Mouse (Mus musculus) adrenal gland, adult 8-10 months (tissue): ENCODE measurements at regions not wholly inside any gene's neighbourhood (a gene's known extent, or its start where the extent isn't known, plus 50 kb on each side); places are given as distances from the start of the nearest gene placed in this dataset.

ENCODE experiments used
- DNase-seq: peaks from one replicate; pipeline ENCODE4 v3.0.0; 2022

- no peak for DNase-seq
Observed at GRCm38 (mm10) chr12:118784643-118785042, 61.5 kb upstream of the Sp8 start.

DNA sequence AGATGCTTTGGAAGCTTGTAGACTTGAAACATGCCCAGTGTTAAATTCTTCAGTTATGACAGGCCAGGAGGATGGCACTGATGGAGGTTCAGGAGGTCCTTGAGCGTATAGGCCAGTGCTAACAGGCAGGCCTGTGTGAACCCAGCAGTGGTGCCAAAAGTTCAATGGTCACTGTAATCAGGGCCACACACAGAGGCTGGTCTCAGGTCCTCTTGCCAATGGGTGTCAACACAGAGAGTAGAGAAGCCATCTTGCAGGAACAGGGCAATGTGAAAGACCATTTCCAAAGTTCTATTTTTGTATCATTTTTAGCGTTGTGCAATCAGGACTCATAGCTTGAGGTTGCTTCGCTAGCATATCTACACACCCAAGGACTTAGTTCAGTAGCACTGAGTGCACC is 64.2 kb upstream of the Sp8 start:
- DNase-seq, result no peak

GRCm38 (mm10) chr12:118775463-118776064 is 70.6 kb upstream of the Sp8 start:
- DNase-seq, result no peak

DNA sequence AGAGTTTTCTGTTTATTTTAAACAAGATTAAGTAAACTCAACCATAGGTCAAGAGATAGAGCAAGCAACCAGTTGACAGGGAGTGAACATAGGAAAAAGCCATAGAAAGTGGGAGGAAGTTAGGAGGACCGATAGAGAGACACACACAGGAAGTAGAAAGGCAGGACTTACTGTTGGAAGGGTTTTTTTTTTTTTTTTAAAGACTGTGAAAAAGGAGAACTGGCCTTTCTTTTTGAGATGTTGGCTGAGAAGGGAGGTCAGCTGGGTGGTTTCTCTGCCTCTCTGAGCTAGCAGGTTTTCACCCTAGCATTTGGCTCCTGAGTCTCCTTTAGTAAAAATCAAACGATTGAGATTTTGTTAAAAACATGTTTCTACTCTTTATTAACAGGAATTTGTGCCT is 73.3 kb upstream of the Sp8 start:
- no peak for DNase-seq

GRCm38 (mm10) chr12:118766472-118766871 is 79.7 kb upstream of the Sp8 start:
- no peak for DNase-seq

DNA sequence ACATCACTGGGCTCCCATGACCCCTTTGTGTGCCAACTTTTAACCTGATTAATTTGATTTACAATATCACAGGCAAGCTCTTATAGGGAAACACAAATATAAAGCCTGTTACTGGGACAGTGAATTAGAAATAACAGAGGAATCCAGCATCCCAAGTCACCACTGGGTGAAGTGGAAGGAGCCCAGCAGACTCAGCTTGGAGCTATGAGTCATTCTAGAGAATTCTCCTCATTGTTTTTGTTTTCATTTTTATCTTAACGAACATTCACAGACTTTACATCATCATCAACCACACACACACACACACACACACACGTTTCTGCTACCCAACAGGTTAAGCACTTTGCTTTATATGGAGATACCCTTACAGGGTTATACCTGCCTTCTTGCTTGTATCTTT is 92.1 kb upstream of the Sp8 start:
- DNase-seq, result no peak

DNA sequence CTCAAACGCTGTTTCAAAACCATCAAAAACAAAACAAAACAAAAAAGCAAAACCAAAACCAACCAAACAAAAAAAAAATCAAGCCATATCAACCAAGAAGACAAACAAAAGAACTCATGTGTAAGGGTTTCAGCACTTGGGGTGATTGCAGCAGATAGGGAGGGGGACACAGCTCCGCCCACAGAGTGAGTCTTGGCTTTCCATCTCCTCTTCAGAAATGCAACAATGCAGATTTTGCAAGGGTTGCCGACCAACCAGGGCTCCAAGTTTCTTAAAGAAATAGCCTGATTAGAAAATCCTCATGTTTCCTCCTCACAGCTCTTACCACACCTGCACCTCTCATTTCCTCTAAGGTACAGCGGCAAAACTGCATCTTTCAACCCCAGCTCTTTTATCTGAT is 107.0 kb upstream of the Sp8 start:
- DNase-seq, result no peak

DNA sequence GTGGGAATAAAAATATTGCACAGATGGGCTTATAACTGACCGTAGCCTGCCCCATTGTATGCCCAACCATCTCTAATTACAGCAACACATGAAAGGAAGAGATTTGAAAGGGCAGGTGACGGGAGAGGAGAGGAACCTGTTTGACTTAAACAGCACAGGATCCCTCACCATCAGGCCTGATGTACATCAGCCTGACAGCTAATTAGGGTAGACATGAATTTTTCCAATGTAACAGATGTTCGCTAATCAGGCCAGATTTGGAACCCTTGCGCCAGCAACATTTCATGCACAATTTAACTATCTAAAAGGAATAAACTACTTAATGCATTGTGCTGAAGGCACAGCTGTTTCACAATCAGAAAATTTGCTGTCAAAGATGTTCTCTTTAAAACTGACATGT is 120.2 kb upstream of the Sp8 start:
- no peak for DNase-seq

GRCm38 (mm10) chr12:118719878-118720573 is 126.1 kb upstream of the Sp8 start:
- no peak for DNase-seq

DNA sequence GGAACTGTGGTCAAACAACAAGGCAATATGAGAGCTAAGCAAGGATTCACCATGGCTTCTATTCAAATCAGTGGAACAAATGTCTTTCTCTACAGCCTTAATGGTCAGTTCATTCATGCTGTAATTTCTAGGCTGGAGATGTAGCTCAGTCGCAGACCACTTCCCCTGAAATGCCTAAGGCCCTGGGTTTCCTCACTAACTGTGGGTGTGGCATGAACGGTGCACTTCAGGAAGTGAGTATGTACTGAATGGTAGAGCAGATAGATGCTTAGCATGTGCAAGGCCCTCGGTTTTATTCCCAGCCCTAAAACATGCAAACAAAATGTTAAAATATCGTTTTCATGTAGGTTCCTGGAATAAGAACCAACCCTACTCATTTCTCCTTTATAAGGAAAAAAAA is 129.3 kb upstream of the Sp8 start:
- DNase-seq, result no peak

GRCm38 (mm10) chr12:118706626-118707025 is 139.5 kb upstream of the Sp8 start:
- DNase-seq, result no peak

GRCm38 (mm10) chr12:118704826-118705225 is 141.3 kb upstream of the Sp8 start:
- no peak for DNase-seq

GRCm38 (mm10) chr12:118703730-118704129 is 142.4 kb upstream of the Sp8 start:
- DNase-seq, result no peak

DNA sequence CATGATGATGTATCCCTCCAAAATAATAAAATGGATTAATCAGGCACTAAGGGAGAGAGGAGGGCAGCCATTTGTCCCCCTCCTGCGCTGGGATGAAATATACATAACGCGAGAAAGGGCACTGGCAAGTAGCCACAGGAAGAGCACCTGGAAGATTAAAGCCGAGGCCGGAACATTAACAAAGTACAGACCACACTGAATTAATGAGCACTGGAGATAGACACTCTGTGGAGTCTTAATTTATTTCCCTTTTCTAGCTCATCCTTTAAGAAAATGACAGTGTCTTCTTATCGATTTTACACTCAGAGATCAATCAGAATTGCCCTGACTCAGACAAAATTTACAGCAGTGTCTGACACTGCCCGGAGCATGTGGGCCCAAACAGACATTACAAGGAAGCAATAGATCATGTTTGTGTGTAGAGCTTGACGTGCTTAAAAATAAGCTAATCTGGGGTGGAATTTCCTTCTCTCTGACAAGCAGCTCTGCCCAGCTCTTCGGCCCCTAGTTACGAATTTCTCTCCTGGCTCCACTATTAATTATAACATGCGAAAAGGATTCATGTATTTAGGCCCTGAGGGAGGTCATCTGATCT is 143.0 kb upstream of the Sp8 start:
- DNase-seq, result no peak

DNA sequence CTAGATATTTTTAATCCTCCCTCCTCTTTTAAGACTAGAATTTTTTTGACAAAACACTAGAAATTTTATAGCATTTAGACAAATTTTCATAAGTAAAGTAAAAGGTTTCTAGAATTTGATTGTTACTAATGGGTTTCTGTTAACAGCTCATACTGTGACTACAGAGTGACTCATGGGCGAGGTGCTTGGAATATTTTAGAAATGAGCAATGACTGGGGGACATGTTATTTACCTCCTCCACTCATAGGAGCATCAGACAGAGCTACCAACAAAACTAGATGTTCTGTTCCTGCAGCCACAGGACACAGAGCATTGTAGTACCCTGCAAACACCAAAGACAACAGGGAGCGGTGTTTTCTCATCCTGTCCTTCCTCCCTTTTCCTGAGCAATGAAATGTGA is 144.3 kb upstream of the Sp8 start:
- no peak for DNase-seq

- DNase-seq, result no peak
Observed at GRCm38 (mm10) chr12:118698110-118698509, 148.0 kb upstream of the Sp8 start.

DNA sequence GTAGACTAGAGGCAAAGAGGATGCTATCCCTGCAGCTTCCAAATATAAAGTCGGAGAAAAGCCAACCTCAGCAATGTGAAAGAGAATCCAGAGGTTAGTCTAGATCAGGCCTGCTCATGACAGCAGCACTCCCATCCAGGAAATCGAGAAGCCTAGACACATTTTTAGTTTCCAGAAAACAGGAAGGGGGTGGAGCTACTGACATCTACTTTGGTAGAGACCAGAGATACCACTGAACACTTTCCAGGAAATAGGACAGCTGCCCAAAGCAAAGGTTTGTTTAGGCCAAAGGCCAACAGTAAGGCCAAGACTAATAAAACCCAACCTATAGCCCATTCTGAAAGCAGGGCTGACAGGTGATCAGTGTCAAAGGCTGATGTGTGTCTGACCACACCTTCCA is 151.4 kb upstream of the Sp8 start:
- DNase-seq, result no peak

GRCm38 (mm10) chr12:118682902-118683301 is 163.2 kb upstream of the Sp8 start:
- no peak for DNase-seq

DNA sequence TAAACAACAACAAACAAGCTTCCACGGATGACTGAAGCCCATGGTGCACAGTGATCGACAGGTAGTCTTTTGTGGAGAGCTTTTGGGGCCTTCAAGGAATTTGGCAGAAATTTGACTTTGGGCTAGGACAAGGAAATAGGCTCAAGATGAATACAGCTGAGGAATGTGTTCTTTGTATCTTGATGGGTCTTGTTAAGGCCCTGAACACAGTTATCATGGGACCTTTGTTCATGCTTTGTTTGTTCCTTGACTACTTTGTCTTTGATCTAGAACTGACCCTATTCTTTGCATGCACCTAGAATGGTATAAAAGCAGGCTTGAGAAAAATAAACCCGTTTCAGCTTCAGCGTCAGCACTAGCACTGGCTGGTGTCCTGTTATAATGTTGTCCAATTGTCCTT is 168.1 kb upstream of the Sp8 start:
- DNase-seq, result no peak

DNA sequence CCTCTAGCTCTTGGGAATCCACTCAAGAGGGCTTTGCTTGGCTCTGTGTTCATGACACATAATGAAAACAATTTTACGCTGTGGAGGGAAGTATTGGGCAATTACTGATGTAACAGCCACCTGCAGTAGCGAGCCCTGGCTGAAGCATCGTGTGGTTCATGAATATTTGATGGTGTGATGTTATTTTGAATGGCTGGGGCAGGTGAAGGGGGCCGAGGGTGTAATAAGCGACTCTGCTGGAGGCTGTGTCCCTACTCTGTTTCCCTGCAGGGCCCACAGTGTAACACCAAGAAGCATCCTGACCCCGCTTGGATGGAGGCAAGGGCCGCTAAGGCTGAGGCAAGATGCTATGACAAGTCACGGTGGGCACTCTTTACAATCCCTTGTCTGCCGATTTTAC is 184.6 kb upstream of the Sp8 start:
- DNase-seq, result no peak

- DNase-seq, result no peak
Observed at GRCm38 (mm10) chr12:118661214-118661486, 185.0 kb upstream of the Sp8 start.

- DNase-seq, result no peak
Observed at GRCm38 (mm10) chr12:118660384-118661213, 185.5 kb upstream of the Sp8 start.

DNA sequence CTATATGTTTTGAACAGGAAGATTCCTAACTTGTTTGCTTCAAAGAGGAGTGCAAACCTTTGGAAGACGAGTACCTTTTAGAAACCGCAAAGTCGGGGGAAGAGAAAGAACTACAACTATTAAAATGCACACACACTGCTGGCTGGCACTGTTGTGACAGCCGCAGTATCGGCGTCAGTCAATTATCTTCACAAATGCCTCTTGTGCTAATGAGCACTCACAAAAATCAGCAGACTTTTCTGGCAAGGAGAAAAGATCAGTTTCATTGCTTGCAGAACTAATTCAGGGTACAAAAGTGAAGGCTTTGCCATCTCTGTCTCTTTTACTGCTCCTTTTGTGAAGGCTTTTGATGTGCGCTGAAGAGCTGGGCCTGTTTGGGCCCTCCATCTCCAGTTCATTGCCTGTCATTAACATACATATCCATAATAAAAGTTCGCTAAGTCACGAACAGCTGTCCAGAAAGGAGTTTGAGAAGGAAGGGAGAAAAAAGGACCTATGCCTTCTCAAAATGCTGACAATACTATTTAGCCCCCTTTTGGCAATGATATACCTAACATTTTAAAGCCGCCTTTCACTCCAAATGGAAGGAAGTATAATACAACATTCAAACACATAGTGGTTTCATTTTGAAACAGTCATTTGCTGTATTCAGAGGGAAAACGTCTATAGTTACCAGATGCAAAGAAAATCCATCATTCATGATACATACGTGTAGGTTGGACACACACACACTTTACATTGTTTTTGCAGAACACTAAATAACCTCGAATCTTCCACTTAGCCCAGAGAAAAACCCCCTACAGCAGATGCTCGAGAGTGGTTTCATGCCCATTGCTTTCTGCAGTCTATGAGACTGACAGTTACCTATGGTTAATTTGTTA is 186.6 kb upstream of the Sp8 start:
- DNase-seq, result no peak
